Mouse (Mus musculus) adrenal gland, adult (tissue): Measurements from ENCODE around the gene Rimklb.
A peak's percentile ranks its signal among the peaks of the same experiment; 100 is the strongest.
"Not testable (repeated sequence)": the region's sequence is repeated elsewhere in the genome, so short reads cannot be mapped to it uniquely, and the experiment has no call there.

Experiments
- DNase-seq, 2 experiments: peaks; one replicate each; pipeline ENCODE4 v3.0.0; 2022 to 2023; ENCODE audit warnings: low spot score in 1 of 2; ENCODE audit not compliant: inconsistent age in 2 of 2

The Rimklb gene

DNA sequence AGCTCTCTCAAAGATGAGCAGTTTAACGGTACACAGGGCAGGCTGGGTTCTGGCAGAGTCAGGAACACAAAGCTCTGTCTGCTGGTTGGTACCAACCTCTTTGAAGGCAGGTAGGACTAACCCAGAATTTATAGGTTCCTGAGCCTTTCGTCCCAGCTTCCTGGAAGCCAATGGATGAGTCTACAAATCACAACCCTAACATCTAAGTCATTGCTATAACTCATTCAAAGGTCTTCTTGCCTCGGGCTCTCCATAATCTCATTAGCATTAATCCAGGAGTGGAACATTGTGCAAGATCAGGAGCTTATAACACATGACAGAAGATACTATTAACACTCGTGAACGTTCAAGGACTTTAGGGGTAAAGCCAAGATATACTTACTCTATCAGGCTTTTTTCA, at the start of gene Rimklb:
Rimklb (minus strand) TSS at position 101 of the 400 bp plus-strand sequence.
- no peak for DNase-seq

DNA sequence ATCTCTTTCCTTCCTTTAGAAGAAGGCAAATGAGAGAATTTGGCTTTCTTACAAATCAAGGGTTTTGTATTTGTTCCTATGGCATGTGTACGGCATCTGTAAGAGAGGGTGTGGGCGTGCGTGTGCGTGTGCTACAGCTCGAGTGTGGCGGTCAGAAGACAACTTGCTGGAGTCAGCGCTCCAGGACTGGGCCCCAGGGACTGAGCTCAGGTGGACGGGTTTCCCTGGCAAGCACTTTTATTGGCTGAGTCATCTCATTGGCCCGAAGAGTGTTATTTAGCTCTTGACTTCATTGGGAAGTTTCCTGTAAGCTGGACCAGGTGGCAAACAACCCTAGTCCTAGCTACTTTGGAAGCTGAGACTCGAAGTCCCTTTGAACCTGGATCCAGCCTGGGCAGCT, 47.4 kb upstream of the Rimklb start:
- DNase-seq = no peak

DNA sequence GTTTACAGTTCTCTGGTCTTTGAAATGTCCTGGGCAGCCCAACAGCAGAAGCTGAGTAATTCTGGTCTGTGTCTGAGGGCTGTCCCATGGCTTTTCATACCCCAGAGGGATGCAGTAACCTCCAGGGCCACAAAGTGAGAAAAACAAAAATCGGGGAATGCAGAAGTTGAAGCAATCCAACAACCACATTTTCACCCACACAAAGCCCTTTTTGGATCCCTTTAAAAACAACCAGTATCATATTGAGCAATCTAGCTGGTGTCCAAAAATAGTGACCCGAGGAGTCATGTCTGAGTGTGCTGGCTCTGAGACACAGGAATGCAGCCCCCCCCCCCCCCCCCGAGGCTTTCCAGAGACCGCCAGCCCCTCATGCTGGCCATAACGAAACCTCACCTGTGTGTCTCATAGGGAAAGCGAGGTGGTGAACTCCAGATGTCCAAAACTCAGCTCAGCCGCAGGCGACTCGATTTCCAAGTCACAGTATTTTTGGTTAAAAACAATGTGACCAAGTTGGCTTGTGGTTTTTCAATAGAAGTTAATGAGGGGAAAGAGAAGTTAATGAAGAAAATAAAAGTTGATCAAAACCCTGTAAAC, 46.8 kb upstream of the Rimklb start:
- DNase-seq = no peak

DNA sequence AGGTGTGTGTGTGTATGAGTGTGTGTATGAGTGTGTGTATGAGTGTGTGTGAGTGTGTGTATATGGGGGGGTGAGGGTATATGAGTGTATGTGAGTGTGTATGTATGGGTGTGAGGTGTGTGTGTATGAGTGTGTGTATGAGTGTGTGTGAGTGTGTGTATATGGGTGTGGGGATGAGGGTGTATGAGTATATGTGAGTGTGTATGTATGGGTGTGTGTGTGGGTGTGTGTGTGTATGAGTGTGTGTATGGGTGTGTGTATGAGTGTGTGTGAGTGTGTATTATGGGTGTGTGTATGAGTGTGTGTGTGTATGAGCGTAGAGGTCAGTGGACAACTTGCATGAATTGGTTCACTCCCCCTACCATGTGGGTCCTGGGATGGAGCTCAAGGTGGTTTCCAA, 46.1 kb upstream of the Rimklb start:
- no peak for DNase-seq

DNA sequence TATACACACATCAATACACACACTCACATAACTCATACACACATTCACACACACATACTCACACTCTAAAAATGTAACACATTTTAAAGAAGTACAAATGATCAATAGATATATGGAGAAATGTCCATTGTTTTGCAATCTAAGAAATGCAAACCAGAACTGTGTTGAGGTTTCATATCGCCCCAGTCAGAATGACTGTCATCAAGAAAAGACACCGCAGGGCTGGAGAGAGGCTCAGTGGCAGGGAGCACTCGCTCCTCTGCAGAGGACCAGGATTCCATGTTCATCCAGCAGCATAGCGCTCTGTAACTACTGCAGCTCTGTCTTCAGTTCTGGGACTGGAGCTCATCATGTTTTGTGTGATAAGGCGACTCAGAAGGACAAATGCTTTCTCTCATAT, 45.0 kb upstream of the Rimklb start:
- no peak for DNase-seq

DNA sequence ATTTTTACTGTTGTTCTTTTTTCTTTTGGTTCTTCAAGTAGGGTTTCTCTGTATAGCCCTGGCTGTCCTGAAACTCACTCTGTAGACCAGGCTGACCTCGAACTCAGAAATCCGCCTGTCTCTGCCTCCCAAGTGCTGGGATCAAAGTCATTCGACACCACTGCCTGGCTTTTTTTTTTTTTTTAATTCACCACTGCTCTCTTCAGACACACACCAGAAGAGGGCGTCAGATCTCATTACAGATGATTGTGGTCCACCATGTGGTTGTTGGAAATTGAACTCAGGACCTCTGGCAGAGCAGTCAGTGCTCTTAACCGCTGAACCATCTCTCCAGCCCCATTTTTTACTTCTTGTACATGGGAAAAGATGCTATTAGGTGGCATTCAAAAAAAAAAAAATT, 43.9 kb upstream of the Rimklb start:
- DNase-seq = not testable (repeated sequence)

DNA sequence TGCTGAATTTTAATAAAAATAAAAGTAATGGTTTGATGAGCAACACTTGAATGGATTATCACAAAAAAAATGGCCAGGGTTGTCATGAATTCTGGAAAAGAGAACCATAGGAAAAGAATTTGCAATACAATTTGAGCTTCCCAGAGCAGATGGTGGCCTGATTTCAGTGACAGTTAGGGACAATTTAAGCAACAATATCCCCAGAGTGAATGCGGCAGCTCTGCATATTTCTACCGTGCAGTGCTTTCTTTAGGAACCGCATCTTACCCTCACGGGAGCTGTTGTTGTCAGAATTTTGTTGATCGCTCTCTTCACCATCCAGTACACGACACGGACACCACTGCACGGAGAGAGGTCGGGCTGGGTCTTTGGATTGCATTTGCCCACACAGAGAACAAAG, 41.0 kb upstream of the Rimklb start:
- no peak for DNase-seq

DNA sequence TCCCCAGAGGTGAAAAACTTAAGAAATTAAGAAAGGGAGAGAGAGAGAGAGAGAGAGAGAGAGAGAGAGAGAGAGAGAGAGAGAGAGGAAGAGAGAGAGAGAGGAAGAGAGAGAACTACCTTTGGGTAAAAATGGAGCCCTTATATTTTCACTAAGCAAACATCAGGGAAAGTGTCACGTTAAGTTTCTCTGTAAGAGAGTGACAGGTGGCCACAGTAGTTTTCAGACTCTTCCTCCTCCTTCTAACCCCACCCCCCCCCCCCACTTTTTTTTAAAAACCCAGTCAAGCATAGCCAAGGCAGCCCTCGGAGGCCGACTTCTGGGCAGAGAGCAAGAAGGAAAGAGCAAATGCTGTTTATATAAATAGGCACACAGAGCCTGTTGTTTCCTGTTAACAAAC, 35.5 kb upstream of the Rimklb start:
- no peak for DNase-seq

DNA sequence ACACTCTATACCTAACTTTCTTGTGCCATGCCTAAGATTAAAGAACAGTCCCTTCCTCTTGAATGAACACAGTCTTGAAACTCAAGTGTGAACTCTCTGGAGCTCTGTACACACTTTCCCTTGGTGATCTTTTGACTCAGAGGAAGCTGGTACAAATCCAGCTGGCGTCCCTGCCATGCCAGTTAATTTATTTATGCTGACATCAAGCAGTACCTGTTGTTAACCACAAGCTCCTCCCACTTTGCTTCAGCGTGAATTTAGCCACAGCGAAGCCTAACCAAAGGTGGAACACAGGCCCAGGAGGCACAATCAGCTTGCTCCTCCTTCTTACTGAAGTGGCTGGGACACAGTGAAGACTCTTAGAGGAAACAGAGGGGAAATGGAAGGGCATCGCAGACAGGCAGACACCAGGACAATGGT, 34.3 kb upstream of the Rimklb start:
- peak; percentile 10 to 37 for DNase-seq

DNA sequence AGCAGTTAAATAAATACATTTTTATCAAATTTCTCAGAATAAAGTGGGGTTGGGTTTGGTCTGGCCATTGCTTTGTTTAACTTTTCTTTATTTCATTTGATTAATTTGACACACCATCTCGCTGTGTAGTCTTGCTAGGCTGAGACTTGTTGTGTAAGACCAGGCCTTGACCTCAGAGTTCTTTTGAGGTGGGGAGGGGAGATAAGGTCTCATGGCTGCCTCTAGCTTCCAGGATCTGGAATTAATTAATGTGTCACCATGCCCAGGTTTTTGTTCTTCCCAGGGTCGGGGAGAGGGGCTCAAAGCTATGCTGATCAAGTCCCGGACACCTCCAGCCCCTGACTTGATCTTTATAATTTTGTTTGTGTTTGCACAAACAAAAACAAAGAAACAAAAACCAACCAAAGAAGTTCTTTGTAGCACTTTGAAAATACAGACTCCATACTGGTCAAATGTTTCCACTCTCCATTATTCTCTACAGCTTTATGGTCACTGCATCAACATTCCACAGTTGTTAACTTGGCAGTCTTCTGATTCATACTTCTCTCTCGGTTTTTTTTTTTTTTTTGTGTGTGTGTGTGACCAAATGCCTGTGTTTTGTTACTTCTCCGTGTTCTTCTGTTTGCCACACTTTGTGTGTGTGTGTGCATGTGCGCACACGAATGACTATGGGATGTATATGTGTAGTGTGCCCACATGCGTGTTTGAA, 33.1 kb upstream of the Rimklb start:
- no peak for DNase-seq

DNA sequence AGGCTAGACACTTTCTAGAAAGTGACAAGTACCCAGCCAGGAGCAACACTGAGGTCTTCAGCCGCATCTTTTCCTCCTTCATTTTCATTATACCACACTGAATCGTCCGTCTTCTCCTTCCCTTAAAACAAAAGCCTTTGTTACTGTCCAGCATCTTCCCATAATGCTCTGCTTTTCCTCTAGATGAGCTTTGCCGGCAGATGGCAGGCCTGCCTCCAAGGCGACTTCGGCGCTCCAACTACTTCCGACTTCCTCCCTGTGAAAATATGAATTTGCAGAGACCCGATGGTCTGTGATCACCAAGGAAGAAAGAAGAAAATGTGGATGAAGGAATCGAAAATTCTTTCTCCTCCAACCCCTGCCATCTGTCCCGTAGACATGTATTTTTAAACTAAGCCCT, 29.6 kb upstream of the Rimklb start:
- no peak for DNase-seq

DNA sequence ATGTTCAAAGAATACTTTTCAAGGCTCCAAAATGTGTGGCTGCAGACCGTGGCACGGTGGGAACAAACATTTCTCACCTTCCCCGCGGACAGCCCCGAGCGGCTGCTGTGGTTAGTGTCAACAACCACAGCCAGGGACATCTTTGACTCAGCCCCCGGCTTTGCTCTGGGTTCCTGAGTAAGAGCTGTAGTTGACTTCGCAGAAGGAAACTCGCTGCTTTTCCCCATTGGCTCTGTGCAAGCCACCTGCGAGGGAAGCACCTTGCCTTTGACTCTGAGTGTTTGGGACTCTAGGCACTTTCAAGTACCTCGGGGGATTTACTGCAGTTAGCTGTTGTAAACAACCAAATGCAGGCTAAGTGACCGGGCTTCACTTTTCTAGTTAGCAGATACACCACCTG, 29.0 kb upstream of the Rimklb start:
- no peak for DNase-seq

DNA sequence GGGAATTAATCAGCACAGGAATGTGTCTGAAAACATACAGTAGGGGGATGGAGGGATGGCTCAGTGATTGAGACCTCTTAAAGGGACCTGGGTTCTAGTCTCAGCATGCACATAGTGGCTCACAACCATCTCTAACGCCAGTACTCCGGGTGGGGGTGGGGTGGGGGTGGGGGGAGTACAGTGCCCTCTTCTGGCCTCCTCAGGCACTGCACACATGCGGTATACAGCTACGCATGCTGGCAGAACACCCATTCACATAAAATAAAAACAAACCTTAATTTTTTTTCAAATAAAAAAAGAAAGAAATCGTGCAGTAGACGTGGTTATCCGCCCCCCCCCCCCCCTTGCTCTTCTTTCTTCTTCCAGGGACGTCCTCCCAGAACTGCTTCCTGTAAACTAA, 24.7 kb upstream of the Rimklb start:
- no peak for DNase-seq

DNA sequence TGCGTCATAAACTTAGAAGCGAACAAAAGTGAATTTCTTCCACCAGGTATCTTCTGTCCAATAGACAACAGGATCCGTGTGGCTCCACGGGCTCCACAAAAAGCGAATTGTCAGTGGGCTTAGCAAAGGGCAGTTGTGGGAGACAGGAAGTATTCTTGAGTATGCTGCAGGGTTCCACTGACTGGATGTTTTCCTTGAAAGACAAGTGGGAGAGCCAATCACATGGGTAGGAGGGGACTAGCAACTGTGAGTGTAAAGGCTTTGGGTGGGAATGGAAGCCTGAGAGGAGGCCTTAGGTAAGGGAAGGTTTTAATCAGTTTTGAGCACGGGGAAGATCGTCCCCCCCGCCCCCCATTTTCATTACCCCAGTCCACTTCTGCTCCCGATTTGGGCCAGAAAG, 24.0 kb upstream of the Rimklb start:
- DNase-seq = no peak

DNA sequence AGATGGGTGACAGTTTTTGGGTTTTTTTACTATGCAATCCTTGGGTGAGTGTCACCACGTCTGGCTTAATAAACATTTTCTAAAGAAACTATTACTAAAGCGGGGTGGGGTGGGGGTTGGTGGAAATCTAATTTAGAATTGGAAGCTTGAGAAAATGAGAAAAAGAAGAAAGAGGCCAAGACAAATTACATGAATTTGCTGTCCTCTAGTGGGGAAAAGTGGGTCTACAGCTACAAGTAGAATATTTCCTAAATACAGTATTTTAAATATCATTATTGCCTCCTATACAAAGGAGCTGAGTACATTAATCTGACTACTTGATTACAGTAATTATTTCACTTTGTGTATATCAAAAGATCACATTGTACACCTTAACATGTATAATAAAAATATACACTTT, 20.8 kb upstream of the Rimklb start:
- DNase-seq = peak in 1 of 2 experiments; percentile 39

DNA sequence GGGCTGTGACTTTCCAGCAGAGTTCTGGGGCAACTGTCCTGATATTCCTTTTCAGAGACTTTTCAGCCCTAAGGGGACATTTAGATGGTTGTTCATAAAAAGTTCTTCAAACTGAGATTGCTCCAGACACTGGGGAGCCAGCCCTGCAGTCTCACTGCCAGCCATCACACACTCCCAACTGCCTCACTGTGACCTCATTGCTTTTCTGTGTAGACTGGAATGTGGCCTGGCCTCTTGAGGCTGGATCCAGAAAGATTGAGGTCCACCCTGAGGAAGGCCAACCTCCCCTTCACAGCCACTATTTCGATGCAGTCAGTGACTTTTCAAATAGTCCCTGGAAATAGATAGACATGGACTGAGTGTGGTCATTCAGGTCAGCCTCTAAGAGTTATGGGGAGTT, 19.1 kb upstream of the Rimklb start:
- DNase-seq = no peak

DNA sequence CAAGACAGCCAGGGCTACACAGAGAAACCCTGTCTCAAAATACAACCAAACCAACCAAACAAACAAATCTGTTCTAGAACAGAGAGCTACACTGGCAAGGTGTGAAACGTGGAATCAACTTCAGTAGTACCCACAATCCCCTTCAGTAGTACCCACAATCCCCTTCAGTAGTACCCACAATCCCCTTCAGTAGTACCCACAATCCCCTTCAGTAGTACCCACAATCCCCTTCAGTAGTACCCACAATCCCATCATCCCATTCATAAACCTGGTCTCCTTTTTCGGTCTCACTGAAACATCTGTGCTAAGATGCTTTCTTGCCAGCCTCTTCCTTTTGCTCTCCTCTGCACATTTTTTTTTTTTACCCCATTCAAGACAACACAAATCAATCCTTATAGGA, 17.2 kb upstream of the Rimklb start:
- not testable (repeated sequence) for DNase-seq

DNA sequence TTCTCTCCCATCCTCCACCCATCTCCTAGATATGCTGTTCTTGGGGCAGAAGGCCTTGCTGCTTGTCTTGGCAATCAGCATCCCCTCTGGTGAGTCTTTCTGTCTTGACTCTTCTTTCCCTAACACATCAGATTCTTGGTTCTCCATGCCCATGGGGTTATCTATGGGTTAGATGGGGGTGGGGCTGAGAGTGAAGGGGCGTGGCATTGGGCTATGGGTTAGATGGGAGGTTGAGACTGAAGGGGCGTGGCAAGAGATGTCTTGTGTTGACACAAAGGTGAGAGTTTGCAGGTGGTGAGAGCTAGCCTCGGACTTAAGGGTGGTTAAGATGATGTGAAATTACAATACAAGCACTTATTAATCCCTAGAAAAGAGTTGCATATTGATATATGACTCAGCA, 15.8 kb upstream of the Rimklb start:
- DNase-seq = no peak

DNA sequence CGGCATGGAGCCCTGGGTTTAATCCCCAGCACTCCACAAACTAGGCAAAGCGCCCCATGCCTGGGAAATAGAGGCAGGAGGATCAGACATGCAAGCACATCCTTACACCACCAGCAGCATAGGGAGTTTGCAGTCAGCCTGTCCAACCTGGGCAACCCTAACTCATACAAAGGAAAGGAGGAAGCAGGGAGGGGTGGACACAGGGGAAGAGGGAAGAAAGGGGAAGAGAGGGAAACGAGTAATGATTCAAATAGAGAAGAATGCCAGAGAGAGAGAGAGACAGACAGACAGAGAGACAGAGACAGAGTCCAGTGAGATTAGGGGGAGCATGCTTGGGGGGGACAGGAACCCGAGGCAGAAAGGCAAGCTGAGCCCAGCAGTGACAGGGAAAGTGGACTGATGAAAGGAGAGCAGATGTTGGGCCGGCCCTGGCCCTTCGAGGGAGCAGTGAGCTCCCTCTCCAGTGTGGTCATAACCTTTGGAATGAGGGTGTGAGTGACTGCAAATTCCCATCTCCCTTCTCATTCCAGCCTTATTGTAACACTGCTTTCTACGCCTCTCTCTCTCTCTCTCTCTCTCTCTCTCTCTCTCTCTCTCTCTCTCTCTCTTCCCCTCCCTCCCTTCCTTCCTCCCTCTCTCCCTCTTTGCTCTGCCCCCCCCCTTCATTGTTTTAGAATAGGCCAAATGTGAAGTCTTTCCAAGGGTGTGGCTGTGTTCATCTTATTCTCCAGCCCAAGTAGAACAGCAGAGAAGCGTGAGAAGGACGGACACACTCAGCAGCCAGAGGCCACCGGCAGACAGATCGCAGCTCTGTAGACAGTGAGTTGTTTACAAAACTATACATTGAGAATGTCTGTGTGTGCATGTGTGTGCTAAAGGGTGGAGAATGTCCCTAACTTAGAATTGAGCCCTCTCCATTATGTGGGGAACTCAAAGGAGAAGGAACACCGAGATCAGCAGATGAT, 14.6 kb upstream of the Rimklb start:
- DNase-seq = no peak

DNA sequence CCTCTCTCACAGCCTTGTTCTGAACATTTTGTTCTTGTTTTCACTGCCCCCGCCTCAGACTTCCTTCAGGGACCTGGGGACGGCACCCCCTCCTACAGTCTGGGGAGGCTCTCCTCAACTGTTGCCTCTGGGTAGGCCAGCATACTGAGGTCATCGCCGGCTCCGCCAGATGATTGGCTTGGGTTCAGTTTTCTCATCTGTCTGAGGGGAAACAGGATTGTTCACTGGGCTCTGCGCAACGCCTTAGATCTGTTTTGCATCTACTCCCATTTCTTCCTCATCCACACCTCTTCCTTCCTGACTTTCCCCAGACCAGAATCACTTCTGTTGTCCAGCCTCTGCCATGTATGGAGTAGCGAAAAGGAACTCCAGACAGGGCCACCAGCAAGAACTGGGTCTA, 9.9 kb upstream of the Rimklb start:
- no peak for DNase-seq

DNA sequence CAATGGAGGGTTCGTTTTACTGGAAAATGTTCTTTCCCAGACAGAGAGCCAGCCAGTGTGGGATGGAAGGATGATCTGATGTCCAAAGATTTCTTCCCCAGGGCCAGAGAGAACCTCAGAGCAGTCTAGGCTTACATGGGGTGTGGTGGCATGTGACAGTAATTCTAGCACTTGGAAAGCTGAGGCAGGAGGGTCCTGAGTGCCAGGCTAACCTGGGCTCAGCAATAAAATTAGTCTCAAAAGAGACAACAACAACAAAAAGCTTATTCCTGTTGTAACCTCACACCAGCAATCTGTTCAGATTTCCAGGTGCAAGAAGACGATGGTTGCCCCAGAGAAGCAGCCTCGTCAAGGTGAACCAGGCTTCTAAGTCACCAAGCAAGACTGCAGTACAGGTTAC, 7.0 kb upstream of the Rimklb start, which contains the start of gene Mfap5:
Mfap5 (plus strand) TSS at position 301 of the 400 bp plus-strand sequence.
- DNase-seq = no peak

DNA sequence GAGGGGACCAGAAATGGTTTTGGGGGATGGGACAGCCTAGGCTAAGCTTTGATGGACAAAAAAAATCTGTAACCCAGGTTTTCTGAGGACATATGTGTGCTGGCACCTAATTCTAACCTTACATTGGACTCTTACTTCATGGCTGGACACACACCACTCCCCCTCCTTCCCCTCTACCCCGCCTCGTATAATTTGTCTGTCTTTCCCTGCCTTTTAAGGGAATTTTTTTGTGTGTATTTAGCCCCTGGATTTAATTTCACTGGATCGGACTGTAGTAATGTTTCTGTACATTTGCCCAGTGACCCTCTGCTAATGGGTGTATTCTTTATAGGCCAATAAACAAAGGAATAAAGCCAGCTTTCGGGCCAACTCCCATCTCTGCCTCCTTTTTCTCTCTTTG, 6.5 kb upstream of the Rimklb start:
- no peak for DNase-seq
